Mouse (Mus musculus): ENCODE data around the gene Tcl1b4. TPM values are rescaled to one million over a fixed set of nuclear protein-coding genes. Genes with fewer than 3 reads are reported as not detected.
"Not testable (repeated sequence)": the region's sequence is repeated elsewhere in the genome, so short reads cannot be mapped to it uniquely, and the experiment has no call there.

Tcl1b4 gene
- not detected in 2 replicates for polyA plus RNA-seq (2016; fragmentation: Nextera tagmentation; extraction: Ambion mirVana)

- H3K9ac ChIP-seq; H3K36me3 ChIP-seq; H3K4me2 ChIP-seq (replicated peaks); H3K4me3 ChIP-seq; H3K27ac ChIP-seq; H3K9me3 ChIP-seq (replicated peaks); H3K27me3 ChIP-seq; ATAC-seq (ENCODE audit: low FRiP score); H3K4me1 ChIP-seq: not testable (repeated sequence)
- 92% methylated on average over 1 of the region's 1 CpGs for WGBS
Measured at GRCm38 (mm10) chr12:105201657-105202056, at the start of gene Tcl1b4. Tcl1b4 (plus strand) TSS chr12:105201957.

- H3K4me3 ChIP-seq; H3K27ac ChIP-seq; H3K9ac ChIP-seq; H3K9me3 ChIP-seq (replicated peaks); H3K4me2 ChIP-seq (replicated peaks); H3K36me3 ChIP-seq; H3K4me1 ChIP-seq; H3K27me3 ChIP-seq; ATAC-seq (ENCODE audit: low FRiP score): not testable (repeated sequence)
- WGBS: 81% methylated on average over 4 of the region's 4 CpGs
Measured at GRCm38 (mm10) chr12:105155286-105155685, 46.5 kb upstream of the Tcl1b4 start.

- no peak for ATAC-seq (ENCODE audit: low FRiP score)
- H3K9me3 ChIP-seq (replicated peaks): no peaks in the 10 kb centered on the region
- H3K4me3 ChIP-seq: no peak overlapping the region
- no peaks in the 10 kb centered on the region for H3K4me1 ChIP-seq
- H3K9ac ChIP-seq: no peak overlapping the region
- H3K4me2 ChIP-seq (replicated peaks): no peak overlapping the region
- H3K27ac ChIP-seq: no peak overlapping the region
- H3K27me3 ChIP-seq: no peaks in the 10 kb centered on the region
- WGBS: 83% methylated on average over 6 of the region's 6 CpGs
- H3K36me3 ChIP-seq: no peaks in the 10 kb centered on the region
Measured at GRCm38 (mm10) chr12:105158842-105159241, 42.9 kb upstream of the Tcl1b4 start.

GRCm38 (mm10) chr12:105159390-105159789 lies 42.4 kb upstream of the Tcl1b4 start, which contains the start of gene Tcl1b1:
Tcl1b1 (plus strand) TSS chr12:105159690.
- WGBS: 84% methylated on average over 4 of the region's 4 CpGs
- ATAC-seq (ENCODE audit: low FRiP score): no peak
- no peaks in the 10 kb centered on the region for H3K4me1 ChIP-seq
- H3K27ac ChIP-seq: no peak within 1 kb of the TSS
- no peak within 1 kb of the TSS for H3K9ac ChIP-seq
- no peaks in the 10 kb centered on the region for H3K36me3 ChIP-seq
- no peaks in the 10 kb centered on the region for H3K27me3 ChIP-seq
- H3K4me3 ChIP-seq: no peak within 1 kb of the TSS
- no peak within 1 kb of the TSS for H3K4me2 ChIP-seq (replicated peaks)
- no peaks in the 10 kb centered on the region for H3K9me3 ChIP-seq (replicated peaks)

DNA sequence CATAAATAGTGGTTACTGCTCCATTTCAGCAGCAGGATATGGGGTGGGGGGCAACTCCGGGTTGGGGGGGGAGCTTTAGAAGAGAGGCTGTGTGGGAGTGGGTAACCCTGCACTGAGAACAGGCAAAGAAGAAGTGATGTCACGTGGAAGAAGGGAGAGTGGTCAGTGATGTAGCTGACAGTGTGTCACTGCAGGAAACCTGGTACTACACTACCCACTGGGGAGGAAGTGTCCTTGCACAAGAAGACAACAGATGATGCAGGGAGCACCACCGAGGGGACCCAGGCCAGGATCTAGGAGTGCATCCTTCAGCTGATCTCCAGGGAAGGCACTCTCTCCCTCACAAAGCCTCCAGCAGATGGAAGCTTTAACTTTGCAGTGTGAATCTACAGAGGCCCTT lies 35.0 kb upstream of the Tcl1b4 start:
- H3K27me3 ChIP-seq: no peaks in the 10 kb centered on the region
- ATAC-seq (ENCODE audit: low FRiP score): no peak
- H3K9me3 ChIP-seq (replicated peaks): no peaks in the 10 kb centered on the region

DNA sequence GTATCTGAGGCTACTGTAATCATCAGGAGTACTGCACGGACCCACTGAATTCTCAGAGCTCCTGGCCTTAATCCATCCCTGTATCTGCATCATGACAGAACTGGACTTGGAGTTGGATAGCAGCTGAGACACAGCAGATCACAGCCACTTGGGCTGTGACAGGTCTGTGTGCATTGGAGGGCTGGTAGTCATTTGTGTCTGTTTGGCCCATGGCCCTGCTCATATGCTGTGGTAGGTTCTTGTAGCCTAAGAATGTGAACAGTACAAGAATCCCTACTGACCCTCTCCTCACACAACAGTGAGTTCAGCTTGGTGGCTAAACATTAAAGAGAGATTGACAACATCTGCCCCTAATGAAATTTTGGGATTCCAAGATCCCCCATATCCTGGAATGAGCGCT lies 28.4 kb upstream of the Tcl1b4 start:
- no peak for ATAC-seq (ENCODE audit: low FRiP score)
- 92% methylated on average over 2 of the region's 2 CpGs for WGBS
- Histone ChIP-seq H3K9ac (no peak overlapping the region), H3K4me1 (no peaks in the 10 kb centered on the region), H3K4me2 (replicated peaks) (no peak overlapping the region), H3K27me3 (no peaks in the 10 kb centered on the region), H3K36me3 (no peaks in the 10 kb centered on the region), H3K27ac (no peak overlapping the region), H3K9me3 (replicated peaks) (no peaks in the 10 kb centered on the region), H3K4me3 (no peak overlapping the region)

More for the DNA sequence above, 35.0 kb upstream of the Tcl1b4 start:
- no peak overlapping the region for H3K27ac ChIP-seq
- 76% methylated on average over 3 of the region's 3 CpGs for WGBS
- H3K4me3 ChIP-seq: no peak overlapping the region
- H3K9ac ChIP-seq: no peak overlapping the region
- no peak overlapping the region for H3K4me2 ChIP-seq (replicated peaks)
- no peaks in the 10 kb centered on the region for H3K4me1 ChIP-seq
- H3K36me3 ChIP-seq: no peaks in the 10 kb centered on the region

GRCm38 (mm10) chr12:105174318-105174717 lies 27.4 kb upstream of the Tcl1b4 start:
- 26% methylated on average over 2 of the region's 2 CpGs for WGBS
- not testable (repeated sequence) for H3K4me1 ChIP-seq; H3K4me2 ChIP-seq (replicated peaks); H3K36me3 ChIP-seq; H3K27ac ChIP-seq; H3K9me3 ChIP-seq (replicated peaks); H3K9ac ChIP-seq; H3K27me3 ChIP-seq; H3K4me3 ChIP-seq; ATAC-seq (ENCODE audit: low FRiP score)

DNA sequence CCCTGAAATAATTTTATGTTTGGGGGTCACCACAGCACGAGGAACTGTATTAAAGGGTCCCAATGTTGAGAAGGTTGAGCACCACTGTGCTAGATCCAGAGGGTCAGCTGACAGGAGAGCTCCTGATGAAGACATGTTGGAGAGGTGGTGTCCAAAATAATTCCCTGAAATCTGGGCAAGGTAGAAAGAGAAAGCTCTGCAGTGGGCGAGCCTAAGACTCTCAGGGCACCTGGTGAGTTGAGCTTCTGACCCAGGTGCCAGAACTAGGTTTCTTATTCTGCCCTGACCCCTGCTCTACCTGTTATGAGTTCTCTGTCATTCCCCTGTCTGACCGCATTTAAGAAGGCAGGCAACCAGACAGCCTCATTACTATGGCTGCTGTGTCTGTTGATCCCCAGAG lies 25.7 kb upstream of the Tcl1b4 start, which contains the start of gene Tcl1b5:
Gene Tcl1b5, plus strand, starts transcription at position 301 of the 400 bp plus-strand sequence.
- not testable (repeated sequence) for H3K4me3 ChIP-seq; H3K9me3 ChIP-seq (replicated peaks); H3K4me1 ChIP-seq; H3K4me2 ChIP-seq (replicated peaks); H3K27ac ChIP-seq; H3K36me3 ChIP-seq; H3K27me3 ChIP-seq; H3K9ac ChIP-seq; ATAC-seq (ENCODE audit: low FRiP score)
- 67% methylated on average over 3 of the region's 3 CpGs for WGBS

- not testable (repeated sequence) for H3K27me3 ChIP-seq; H3K36me3 ChIP-seq; H3K4me1 ChIP-seq; H3K27ac ChIP-seq; ATAC-seq (ENCODE audit: low FRiP score); H3K9me3 ChIP-seq (replicated peaks); H3K9ac ChIP-seq; H3K4me2 ChIP-seq (replicated peaks); H3K4me3 ChIP-seq
- WGBS: 80% methylated on average over 4 of the region's 4 CpGs
Measured at GRCm38 (mm10) chr12:105181040-105181644, 20.6 kb upstream of the Tcl1b4 start.

GRCm38 (mm10) chr12:105188980-105189379 lies 12.8 kb upstream of the Tcl1b4 start:
- ATAC-seq (ENCODE audit: low FRiP score); H3K4me3 ChIP-seq; H3K9ac ChIP-seq; H3K4me2 ChIP-seq (replicated peaks); H3K4me1 ChIP-seq; H3K9me3 ChIP-seq (replicated peaks); H3K36me3 ChIP-seq; H3K27ac ChIP-seq; H3K27me3 ChIP-seq: not testable (repeated sequence)
- WGBS: 59% methylated on average over 2 of the region's 2 CpGs

DNA sequence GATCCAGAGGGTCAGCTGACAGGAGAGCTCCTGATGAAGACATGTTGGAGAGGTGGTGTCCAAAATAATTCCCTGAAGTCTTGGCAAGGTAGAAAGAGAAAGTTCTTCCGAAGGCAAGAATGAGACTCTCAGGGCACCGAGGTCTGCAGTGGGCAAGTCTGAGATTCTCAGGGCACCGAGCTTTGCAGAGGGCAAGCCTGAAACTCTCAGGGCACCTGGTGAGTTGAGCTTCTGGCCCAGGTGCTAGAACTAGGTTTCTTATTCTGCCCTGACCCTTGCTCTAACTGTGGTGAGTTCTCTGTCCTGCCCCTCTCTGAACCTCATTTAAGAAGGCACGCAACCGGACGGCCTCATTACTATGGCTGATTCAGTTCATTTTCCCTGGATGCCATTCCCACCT lies 11.0 kb upstream of the Tcl1b4 start, which contains the start of gene Tcl1b3:
Gene Tcl1b3, plus strand, starts transcription at position 301 of the 400 bp plus-strand sequence.
- not testable (repeated sequence) for H3K9me3 ChIP-seq (replicated peaks); ATAC-seq (ENCODE audit: low FRiP score); H3K4me1 ChIP-seq; H3K27me3 ChIP-seq; H3K27ac ChIP-seq; H3K4me2 ChIP-seq (replicated peaks); H3K4me3 ChIP-seq; H3K9ac ChIP-seq; H3K36me3 ChIP-seq
- WGBS: 96% methylated on average over 6 of the region's 6 CpGs

DNA sequence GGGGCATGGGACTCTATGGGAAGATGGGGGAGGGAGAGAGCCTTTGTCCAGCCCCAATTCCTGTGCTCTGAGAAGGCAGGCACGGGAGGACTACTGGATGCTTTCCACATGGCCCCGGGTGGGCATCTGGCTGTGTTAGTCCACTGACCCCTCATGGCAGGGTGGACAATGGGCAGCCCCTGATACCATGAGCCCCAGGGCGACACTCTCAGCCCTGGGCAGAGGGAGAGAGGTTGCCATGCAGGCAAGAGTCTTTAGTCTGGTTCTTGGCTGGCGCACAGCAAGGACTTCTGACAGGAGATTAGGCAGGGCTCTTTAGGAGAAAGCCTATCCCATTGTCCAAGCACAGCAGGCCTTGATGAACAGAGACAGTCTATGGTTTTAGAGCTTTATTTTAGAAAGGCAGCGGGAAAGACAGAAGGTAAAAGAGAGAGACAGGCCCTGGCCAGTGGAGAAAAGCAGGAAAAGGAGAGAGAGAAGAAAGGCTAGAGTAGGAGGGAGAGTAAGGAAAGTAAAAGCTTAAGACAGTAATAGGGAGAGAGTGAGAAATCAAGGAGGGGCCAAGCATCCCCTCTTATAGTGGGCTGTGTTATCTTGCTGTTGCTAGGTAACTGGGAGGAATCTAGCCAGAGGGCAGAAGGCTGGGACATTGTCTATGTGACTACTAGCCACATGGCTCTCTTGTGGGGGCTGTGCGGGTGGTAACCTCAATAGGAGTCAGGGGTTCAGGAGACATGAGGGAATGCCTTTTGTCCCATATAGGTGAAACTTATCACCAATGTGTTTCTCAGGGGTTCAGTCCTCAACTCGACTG lies 1.9 kb upstream of the Tcl1b4 start:
- H3K4me3 ChIP-seq; H3K4me1 ChIP-seq; H3K9ac ChIP-seq; H3K27me3 ChIP-seq; H3K9me3 ChIP-seq (replicated peaks); H3K27ac ChIP-seq; H3K36me3 ChIP-seq; H3K4me2 ChIP-seq (replicated peaks): not testable (repeated sequence)
- 32% methylated on average over 7 of the region's 7 CpGs for WGBS
- peak; percentile 63 for ATAC-seq (ENCODE audit: low FRiP score)

GRCm38 (mm10) chr12:105207071-105207470 lies 5.3 kb downstream of the Tcl1b4 start:
- no peak overlapping the region for H3K9ac ChIP-seq
- no peak for ATAC-seq (ENCODE audit: low FRiP score)
- H3K4me2 ChIP-seq (replicated peaks): no peak overlapping the region
- H3K27me3 ChIP-seq: no peaks in the 10 kb centered on the region
- no peaks in the 10 kb centered on the region for H3K4me1 ChIP-seq
- 76% methylated on average over 1 of the region's 1 CpGs for WGBS
- H3K9me3 ChIP-seq (replicated peaks): no peaks in the 10 kb centered on the region
- no peaks in the 10 kb centered on the region for H3K36me3 ChIP-seq
- H3K4me3 ChIP-seq: no peak overlapping the region
- no peak overlapping the region for H3K27ac ChIP-seq
